Mouse (Mus musculus): ENCODE results near the gene Krtap10-10.
"Not testable (repeated sequence)": the region's sequence is repeated elsewhere in the genome, so short reads cannot be mapped to it uniquely, and the experiment has no call there.

Gene Krtap10-10

DNA sequence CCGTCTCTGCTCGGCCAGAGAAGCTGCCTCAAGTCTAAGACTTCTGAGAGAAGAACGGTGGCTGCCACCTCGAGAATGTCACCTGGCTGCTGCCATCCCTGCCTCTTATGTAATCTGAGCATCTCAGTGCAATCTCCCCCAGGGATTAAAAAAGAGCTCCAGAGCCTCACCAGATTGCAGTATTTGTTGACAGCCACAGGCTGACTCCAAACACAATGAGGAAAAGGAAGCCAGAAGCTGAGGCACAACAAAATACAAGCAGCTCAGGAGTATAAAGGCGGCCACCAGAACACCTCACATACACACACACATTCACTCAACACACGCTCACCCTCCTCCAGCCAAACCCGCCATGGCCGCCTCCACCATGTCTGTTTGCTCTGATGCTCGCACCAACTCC lies at the start of gene Krtap10-10:
Gene Krtap10-10 (plus strand): TSS at position 301 of the 400 bp plus-strand sequence.
- DNase-seq (ENCODE audit: low spot score): no peak

DNA sequence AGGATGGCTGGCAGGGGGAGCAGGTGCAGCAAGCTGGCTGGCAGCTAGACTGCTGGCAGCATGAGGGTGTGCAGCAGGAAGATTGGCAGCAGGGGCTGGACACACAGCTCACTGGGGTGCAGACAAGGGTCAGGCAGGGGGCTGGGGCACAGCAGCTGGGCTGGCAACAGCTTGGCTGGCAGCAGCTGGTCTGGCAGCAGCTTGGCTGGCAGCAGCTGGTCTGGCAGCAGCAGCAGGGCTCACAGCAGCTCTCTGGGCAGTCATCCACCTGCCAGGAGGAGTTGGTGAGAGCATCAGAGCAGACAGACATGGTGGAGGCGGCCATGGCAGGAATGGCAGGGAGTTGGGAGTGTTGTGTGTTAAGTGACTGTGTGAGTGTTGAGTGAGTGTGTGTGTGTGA lies 47.9 kb upstream of the Krtap10-10 start, which contains the start of gene Gm7137:
Gene Gm7137 (minus strand): TSS at position 325 of the 400 bp plus-strand sequence.
- not testable (repeated sequence) for DNase-seq (ENCODE audit: low spot score)

DNA sequence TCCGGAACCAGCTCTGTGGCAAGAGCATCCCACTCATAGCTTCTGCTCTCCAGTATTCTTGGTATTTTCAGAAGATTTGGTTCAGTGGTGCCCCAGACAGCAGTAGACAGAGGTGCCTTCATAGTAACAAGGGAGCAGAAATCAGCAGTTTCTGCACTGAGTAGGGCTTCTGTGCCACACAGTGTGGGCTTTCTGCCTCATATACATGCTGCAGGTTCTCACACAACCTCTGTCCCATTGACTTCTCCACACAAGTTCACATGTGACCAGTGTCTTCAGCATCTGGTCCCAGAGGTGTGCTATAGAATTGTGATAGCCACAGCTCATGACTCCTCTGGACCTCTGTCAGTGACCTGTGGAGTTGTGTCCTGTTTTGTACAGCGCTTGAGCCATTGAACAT lies 47.1 kb upstream of the Krtap10-10 start:
- no peak for DNase-seq (ENCODE audit: low spot score)

DNA sequence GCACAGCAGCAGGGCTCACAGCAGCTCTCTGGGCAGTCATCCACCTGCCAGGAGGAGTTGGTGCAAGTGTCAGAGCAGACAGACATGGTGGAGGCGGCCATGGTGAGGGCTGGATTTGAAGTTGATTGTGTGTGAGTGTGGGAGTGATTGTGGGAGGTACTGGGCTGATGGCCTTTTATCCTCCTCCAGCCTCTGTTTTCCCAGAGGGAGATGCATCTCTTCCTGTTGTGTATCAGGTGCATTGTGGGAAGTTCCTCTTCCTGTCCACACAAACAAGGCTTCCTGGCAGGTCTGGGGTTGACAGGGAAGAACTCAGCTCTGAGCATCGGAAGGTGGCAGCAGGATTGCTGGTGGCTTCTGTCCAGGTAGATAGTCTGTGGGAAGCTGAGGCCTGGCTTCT lies 40.8 kb upstream of the Krtap10-10 start, which contains the start of gene Gm9639:
Gene Gm9639 (minus strand): TSS at position 101 of the 400 bp plus-strand sequence.
- DNase-seq (ENCODE audit: low spot score): no peak

DNA sequence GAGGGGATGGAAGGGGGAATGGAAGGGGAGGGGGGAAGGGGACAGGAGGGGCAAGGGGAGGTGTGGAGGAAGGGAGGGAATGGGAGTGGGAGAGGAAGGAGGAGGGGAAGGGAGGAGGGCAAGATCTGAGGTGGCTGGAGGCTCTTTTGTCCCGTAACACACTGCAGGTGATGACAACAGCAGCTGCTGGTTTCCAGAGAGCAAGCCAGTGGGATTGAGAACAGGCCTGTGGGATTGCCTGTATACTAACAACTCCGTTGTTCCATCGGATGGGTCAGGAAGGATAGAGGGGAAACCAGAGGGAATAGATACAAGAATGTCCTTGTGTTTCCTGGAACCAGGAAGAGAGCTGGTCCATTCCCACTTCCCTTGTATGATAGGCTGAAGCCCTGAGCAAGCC lies 38.1 kb upstream of the Krtap10-10 start:
- no peak for DNase-seq (ENCODE audit: low spot score)

DNA sequence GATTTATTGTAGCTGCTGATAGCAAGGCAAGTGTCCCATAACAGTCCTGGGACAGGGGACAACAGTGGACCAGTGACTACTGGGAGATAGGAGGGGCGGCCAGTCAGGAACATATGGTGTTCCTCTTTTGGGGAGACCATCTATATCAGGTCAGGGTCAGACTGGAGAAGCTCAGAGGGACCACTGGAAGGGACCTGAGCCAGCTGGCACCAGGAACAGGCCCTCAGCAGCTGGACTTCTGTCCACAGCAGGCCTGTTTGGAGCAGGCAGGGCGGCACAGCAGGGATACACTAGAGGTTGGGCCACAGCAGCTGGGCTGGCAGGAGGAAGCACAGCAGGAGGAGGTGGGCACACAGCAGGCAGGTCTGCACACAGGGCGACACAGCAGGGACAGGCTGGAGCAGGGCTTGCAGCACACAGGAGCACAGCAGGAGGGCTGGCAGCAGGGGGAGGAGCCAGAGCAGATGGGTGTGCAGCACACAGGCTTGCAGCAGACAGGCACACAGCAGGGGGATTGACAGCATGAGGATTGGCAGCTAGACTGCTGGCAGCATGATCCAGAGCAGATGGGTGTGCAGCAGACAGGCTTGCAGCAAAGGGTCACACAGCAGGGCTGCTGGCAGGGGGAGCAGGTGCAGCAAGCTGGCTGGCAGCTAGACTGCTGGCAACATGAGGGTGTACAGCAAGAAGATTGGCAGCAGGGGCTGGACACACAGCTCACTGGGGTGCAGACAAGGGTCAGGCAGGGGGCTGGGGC lies 37.4 kb upstream of the Krtap10-10 start:
- DNase-seq (ENCODE audit: low spot score): not testable (repeated sequence)

DNA sequence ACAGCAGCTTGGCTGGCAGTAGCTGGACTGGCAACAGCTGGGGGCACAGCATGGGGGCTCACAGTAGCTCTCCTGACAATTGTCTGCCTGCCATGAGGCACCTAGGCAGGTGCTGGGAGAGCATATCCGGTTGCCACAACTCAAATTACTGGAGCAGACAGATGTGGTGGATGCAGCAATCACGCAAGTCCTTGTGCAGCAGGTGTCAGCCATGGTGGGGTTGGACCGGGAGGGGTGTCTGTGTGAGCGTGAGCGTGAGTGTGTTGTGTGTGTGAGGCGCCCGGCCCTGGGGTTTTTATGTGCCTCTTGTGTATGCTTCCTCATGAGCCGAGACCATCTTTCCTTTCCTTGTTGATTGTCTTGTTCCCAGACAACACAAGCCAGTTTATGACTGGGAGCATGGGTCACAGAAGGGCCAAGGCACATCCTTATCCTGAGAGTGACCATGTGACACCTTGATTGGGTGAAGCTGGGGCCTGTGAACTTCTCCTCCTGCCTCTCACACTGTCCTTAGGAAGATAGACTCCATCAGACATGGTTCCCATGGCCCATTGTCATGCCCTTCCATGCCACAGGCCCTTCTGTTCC lies 36.7 kb upstream of the Krtap10-10 start, which contains the start of gene Gm19668:
Gene Gm19668 (minus strand): TSS at position 213 of the 588 bp plus-strand sequence.
- DNase-seq (ENCODE audit: low spot score): no peak

DNA sequence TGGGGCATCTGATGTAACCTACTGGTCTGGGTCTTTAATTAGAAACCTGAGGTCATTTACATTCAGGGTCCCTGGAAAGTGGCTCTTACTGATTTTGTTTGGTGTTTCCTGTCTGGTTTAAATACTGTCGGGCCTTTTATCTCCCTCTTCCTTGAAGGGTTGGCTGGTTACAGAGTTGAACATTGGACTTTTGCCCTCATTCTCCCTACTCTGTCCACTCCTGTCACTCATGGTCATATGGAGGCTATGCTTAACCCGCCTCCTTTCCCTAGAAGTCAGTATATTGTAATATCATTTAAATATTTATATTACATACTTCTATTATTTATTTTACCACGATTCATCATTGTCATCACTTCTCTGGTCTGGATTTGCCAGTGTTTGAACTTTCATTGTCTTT lies 31.7 kb upstream of the Krtap10-10 start:
- DNase-seq (ENCODE audit: low spot score): no peak

DNA sequence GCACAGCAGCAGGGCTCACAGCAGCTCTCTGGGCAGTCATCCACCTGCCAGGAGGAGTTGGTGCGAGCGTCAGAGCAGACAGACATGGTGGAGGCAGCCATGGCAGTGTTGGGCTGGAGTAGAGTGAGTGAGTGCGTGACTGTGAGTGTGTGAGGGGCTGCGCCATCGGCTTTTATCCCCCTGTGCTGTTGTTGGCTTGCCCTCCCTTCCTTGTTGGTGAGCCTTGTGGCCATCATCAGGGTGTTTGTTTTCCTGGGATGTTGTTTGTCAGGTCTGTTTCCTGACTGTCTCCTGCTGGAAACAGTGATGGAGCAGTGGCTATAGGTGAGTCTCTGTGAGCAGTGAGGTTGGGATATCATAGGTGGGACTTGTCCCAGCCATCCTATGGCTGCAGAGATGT lies 24.0 kb upstream of the Krtap10-10 start, which contains the start of gene Gm9507:
Gene Gm9507 (minus strand): TSS at position 101 of the 400 bp plus-strand sequence.
- DNase-seq (ENCODE audit: low spot score): no peak

DNA sequence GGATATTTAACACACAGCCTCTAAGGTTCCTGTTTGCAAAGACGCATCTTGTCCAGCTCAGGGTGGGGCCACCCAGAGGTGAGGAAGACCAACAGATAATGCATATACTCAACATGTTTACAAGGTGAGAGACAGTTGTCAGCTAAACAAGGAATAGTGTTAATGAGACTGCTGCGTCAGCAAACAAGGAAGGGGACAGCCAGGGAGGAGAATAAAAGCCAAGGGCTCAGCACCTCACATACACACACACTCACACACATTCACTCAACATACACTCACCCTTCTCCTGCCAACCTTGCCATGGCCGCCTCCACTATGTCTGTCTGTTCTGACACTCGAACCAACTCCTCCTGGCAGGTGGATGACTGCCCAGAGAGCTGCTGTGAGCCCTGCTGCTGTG lies 21.4 kb upstream of the Krtap10-10 start, which contains the start of gene Gm2696:
Gene Gm2696 (plus strand): TSS at position 301 of the 400 bp plus-strand sequence.
- DNase-seq (ENCODE audit: low spot score): no peak

DNA sequence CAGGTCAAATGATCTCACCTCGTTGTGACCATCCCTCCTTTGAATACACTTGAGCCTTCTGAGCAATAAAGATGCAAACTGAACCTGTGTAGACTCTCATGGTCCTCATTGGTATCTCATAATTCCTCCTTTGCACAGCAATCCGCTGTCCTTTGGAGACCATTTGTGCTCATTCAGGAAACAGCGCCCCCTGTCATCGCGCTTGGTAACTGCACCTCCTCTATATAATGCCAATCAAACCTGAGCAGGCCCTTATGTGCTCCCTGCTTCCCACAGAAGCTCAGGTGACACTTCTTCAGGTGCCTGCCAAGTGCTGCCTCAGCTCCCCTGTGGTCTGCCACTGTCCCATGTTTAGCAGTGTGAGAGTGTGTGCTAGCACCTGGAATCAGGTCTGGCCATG lies 20.2 kb upstream of the Krtap10-10 start:
- DNase-seq (ENCODE audit: low spot score): no peak

DNA sequence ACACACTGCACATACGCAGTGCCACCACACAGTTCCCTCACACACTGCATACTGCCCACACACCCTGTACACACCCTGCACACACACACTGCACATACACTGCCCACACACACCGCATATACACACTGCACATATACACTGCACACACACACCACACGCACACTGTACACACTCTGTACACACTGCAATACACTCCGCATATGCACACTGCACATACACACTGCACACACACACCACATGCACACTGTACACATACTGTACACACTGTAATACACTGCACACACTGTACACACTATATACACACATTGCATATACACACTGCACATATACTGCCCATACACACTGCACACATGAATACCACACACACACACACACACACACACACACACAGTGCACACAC lies 17.2 kb upstream of the Krtap10-10 start:
- DNase-seq (ENCODE audit: low spot score): no peak

DNA sequence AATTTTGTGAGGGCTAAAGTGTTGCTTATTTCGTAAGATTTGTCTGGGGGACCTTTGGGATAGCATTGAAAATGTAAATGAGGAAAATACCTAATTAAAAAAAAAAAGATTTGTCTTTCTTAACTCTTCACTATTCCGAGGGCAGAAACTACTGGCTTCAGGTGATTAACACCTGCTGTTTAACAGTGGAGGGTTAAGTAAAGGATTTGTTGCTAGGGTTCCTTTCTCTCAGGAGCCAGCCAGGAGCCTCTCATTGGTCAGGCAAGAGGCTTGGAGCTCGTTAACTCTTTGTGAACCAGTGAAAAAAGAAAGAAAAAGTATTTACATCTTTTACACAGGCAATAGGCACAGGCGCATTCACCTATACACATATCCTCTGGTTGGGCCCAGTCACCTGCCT lies 16.5 kb upstream of the Krtap10-10 start:
- DNase-seq (ENCODE audit: low spot score): no peak

DNA sequence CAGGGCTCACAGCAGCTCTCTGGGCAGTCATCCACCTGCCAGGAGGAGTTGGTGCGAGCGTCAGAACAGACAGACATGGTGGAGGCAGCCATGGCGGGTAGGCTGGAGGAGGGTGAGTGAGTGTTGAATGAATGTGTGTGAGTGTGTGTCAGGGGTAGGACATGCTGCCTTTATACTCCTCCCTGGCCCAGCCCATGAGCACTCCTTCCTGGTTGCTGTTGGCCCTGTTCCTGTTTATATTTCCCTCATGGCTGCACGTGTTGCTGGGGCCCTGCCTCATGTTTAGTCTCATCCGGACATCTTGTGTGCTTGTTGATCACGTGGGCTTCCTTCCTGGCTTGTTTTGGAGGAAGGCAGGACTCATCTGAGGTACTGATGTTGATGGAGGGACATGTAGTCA lies 8.8 kb upstream of the Krtap10-10 start, which contains the start of gene Krtap10-4:
Gene Krtap10-4 (minus strand): TSS at position 145 of the 400 bp plus-strand sequence.
- DNase-seq (ENCODE audit: low spot score): no peak

DNA sequence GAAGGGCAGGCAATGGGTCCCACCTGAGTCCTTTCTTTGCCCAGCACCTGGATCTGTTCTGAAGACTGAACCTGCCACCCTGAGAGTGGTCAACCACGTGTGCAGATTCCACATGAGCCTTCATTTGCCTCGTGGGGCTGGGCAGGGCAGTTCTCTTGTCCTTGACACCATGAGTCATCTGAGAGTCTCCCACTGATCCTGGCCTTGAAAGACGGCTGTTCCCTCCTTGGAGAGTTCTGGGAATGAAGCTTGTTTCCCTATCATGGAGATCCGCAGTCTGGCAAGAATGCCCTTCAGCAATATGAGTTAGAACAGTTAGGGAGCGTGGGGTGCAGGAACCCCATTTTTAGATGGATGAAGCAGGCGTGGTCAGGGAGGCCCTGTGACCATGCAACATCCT lies 3.3 kb downstream of the Krtap10-10 start:
- DNase-seq (ENCODE audit: low spot score): no peak

DNA sequence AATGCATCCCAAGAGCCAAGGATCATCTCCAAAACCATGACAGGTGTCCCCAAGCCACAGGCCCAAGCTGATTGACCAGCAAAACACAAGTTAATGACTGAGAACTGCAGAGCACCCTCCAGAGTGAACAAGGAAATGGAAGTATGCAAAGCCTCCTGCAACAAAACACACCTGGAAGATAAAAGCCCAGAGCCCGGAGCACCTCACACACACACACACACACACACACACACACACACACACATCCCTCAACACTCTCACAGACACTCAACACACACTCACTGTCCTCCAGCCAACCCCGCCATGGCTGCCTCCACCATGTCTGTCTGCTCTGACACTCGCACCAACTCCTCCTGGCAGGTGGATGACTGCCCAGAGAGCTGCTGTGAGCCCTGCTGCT lies 10.8 kb downstream of the Krtap10-10 start, which contains the start of gene Gm36176:
Gene Gm36176 (plus strand): TSS at position 301 of the 400 bp plus-strand sequence.
- no peak for DNase-seq (ENCODE audit: low spot score)

DNA sequence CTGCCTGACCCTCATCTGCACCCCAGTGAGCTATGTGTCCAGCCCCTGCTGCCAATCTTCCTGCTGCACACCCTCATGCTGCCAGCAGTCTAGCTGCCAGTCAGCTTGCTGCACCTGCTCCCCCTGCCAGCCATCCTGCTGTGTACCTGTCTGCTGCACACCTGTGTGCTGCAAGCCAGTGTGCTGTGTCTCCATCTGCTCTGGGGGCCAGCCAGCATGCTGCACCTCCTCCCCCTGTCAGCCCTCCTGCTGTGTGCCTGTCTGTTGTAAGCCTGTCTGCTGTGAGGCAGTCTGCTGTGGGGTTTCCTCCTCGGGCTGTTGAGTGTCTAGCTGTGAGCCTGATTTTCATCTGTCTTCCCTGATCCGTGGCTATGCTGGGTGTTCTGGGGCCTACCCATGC lies 11.2 kb downstream of the Krtap10-10 start:
- DNase-seq (ENCODE audit: low spot score): no peak

DNA sequence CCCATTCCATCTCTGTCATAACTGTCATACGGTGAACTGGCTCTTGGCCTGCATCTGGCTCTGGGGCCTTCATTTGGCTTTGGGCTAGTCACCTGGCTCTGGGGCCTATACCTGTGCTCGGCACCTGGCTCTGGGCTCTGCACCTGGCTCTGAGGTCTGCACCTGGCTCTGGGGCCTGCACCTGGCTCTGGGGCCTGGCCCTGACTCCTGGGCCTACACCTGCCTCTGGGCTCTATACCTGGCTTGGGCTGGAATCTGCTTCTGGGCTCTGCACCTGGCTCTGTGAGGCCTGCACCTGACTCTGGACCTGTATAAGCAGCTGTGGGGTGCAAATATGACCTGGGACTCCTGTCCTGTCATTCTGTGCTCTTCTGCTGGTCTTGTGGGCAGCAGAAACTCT lies 11.8 kb downstream of the Krtap10-10 start:
- no peak for DNase-seq (ENCODE audit: low spot score)

DNA sequence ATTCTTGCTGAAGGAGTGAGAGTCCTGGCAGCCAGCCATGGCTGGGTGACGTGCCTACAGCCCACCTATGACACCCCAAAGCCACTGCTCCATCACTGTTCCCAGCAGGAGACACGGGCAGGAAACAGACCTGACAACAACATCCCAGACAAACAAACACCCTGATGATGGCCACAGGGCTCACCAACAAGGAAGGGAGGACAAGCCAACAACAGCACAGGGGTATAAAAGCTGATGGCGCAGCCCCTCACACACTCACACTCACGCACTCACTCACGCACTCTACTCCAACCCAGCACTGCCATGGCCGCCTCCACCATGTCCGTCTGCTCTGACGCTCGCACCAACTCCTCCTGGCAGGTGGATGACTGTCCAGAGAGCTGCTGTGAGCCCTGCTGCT lies 16.8 kb downstream of the Krtap10-10 start, which contains the start of gene Gm10318:
Gene Gm10318 (plus strand): TSS at position 301 of the 400 bp plus-strand sequence.
- DNase-seq (ENCODE audit: low spot score): no peak

DNA sequence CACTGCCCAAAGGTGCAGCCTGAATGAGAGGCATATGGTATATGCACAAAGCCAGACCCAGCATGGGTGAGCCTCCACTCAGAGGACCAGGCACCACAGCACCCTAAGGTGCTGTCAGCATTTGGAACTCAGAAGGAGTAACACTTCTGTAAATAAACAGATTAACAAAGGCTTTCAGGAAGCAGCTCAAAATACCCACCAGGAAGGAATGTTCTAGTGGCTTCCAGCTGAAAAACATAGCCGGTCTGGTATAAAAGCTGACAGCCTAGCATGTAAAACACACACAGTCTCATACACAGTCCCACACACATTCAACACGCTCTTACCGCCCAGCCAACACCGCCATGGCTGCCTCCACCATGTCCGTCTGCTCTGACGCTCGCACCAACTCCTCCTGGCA lies 25.9 kb downstream of the Krtap10-10 start, which contains the start of gene Gm3285:
Gene Gm3285 (plus strand): TSS at position 301 of the 400 bp plus-strand sequence.
- DNase-seq (ENCODE audit: low spot score): no peak

DNA sequence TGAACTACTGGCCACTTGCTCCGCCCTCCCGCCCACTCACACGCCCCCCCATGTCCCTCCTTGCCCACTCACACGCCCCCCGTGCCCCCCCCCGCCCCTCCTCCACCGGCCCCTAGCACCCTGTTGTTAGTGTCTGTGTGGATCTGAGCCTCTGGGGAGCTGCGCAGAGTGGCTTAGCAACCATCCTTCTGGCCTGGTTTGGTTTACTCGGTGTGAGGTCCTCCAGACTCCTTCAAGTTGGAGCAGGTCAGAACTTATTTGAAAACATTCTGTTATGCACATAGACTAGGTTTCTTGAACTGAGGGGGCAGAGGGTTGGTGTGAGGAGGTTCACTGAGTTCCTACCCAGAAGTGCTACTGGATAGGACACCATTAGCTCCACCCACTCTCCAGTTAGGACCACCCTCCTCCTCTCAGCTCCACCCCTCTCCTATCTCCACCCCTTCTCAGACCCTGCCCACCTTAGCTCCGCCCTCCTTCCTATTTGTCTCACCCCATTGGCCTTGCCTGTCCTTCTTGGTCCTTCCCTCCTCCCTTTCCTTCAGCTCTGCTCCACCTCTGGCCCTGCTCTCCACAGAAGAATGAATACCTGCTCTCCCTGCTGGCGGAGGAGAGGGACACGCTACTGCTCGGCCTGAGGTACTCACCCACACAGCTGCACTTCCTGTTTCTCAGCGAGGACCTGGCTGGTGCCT lies 28.5 kb downstream of the Krtap10-10 start:
- peak; percentile 69 for DNase-seq (ENCODE audit: low spot score)

DNA sequence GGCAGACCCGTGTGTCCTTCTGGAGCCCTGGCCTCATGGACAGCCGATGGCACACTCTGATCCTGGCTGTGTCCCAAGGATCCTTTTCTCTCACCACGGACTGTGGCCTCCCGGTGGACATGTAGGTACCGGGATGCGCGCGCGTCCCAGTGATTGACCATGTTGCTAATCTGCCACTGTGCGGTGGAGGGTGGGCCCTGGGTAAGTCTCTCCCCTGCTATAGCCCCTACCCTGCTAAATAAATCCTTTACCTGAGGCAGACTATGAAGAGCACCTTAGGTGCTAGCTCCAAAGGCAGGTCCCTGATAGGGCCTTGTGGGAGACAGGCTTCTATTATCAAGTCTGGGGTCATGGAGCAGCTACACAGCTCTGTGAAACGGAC lies 29.0 kb downstream of the Krtap10-10 start:
- no peak for DNase-seq (ENCODE audit: low spot score)

Measured in T-cell, adult 2 months (primary cell).